Mouse (Mus musculus) erythroid progenitor cell, adult 5-6 weeks (primary cell): ENCODE results near the gene Atxn2. TPM values are rescaled to one million over a fixed set of nuclear protein-coding genes. Genes with fewer than 3 reads are reported as not detected.
A peak's percentile ranks its signal among the peaks of the same experiment; 100 is the strongest.
"Not testable (repeated sequence)": the region's sequence is repeated elsewhere in the genome, so short reads cannot be mapped to it uniquely, and the experiment has no call there.

Source experiments
- ATAC-seq: replicated peaks from 2 replicates; pipeline ENCODE4 v1.8.0; 2016; ENCODE audit warnings: moderate number of reproducible peaks, mild to moderate bottlenecking, moderate TSS enrichment, inconsistent platforms; ENCODE audit not compliant: poor library complexity, low FRiP score, severe bottlenecking
- total RNA-seq, 2 experiments: library from RNA; stranded (forward) in 1 of 2; stranded (reverse) in 1 of 2; fragments of 150-400 nt in 1 of 2; fragments of 186-747, 209-891 nt in 1 of 2; gene quantifications; 2 replicates each; pipeline versions ENCODE4 v1.2.3 to v1.2.4; 2015 to 2017; ENCODE audit warnings: low replicate concordance in 2 of 2

Atxn2 gene
- total RNA-seq (2015; ENCODE audit: low replicate concordance) (171 and 190 TPM in 2 replicates), total RNA-seq (2017; ENCODE audit: low replicate concordance) (170 and 182 TPM in 2 replicates)

GRCm38 (mm10) chr5:121711174-121711927 lies at the start of gene Atxn2:
Gene Atxn2, plus strand, starts transcription at chr5:121711337.
- ATAC-seq = peak; percentile 82

- no peak for ATAC-seq
Observed at GRCm38 (mm10) chr5:121661494-121661893, 49.6 kb upstream of the Atxn2 start.

GRCm38 (mm10) chr5:121663456-121663855 lies 47.7 kb upstream of the Atxn2 start:
- ATAC-seq = no peak

- ATAC-seq = no peak
Observed at GRCm38 (mm10) chr5:121664078-121664477, 47.1 kb upstream of the Atxn2 start.

- no peak for ATAC-seq
Observed at GRCm38 (mm10) chr5:121664971-121665370, 46.2 kb upstream of the Atxn2 start.

- ATAC-seq = no peak
Observed at GRCm38 (mm10) chr5:121667067-121667466, 44.1 kb upstream of the Atxn2 start.

- ATAC-seq = no peak
Observed at GRCm38 (mm10) chr5:121668411-121668810, 42.7 kb upstream of the Atxn2 start.

- ATAC-seq = peak; percentile 65
Observed at GRCm38 (mm10) chr5:121670412-121670811, 40.7 kb upstream of the Atxn2 start.

- no peak for ATAC-seq
Observed at GRCm38 (mm10) chr5:121682250-121682649, 28.9 kb upstream of the Atxn2 start.

- no peak for ATAC-seq
Observed at GRCm38 (mm10) chr5:121685495-121685894, 25.6 kb upstream of the Atxn2 start.

GRCm38 (mm10) chr5:121686113-121686898 lies 24.8 kb upstream of the Atxn2 start:
- ATAC-seq = no peak

GRCm38 (mm10) chr5:121690482-121691211 lies 20.5 kb upstream of the Atxn2 start:
- no peak for ATAC-seq

- ATAC-seq = not testable (repeated sequence)
Observed at GRCm38 (mm10) chr5:121691436-121691835, 19.7 kb upstream of the Atxn2 start.

GRCm38 (mm10) chr5:121692897-121693296 lies 18.2 kb upstream of the Atxn2 start:
- no peak for ATAC-seq

GRCm38 (mm10) chr5:121696761-121697160 lies 14.4 kb upstream of the Atxn2 start:
- no peak for ATAC-seq

GRCm38 (mm10) chr5:121699891-121700290 lies 11.2 kb upstream of the Atxn2 start:
- no peak for ATAC-seq

GRCm38 (mm10) chr5:121700496-121700895 lies 10.6 kb upstream of the Atxn2 start:
- peak; percentile 8; the same call in 1 of the 2 replicates for ATAC-seq

- ATAC-seq = peak; percentile 95
Observed at GRCm38 (mm10) chr5:121701111-121701769, 9.9 kb upstream of the Atxn2 start.

GRCm38 (mm10) chr5:121703341-121703740 lies 7.8 kb upstream of the Atxn2 start:
- ATAC-seq = no peak
